Comparison of ENCODE assay signal across 26 mouse cellular contexts in genomic region chr15:80703495-80703894, GRCm38 (mm10). TPM values are rescaled to one million over a fixed set of nuclear protein-coding genes. Genes with fewer than 3 reads are reported as not detected.
DNase-seq lines count a peak whose midpoint lies in the region; ATAC-seq and TF ChIP-seq lines count a peak whose summit lies in the region.
"Had no signal": no experiment of that assay in that cellular context is flagged by ENCODE, and none has a peak within 500 bp of the region (broad histone marks: within the 10 kb centered on the region; RNA-seq: fewer than 3 reads in every experiment).

No protein-coding gene starts in this region.

- H3K27me3 ChIP-seq in forebrain, embryonic 11.5 days (ENCODE audit: control insufficient read depth, insufficient read depth, low read length): no peaks in the 10 kb centered on the region
- H3K27me3 ChIP-seq in forebrain, embryonic 16.5 days (replicated peaks; ENCODE audit: control insufficient read depth, insufficient read depth, low read length): no peaks in the 10 kb centered on the region
- no peaks in the 10 kb centered on the region for H3K27me3 ChIP-seq in stomach, embryonic 16.5 days (ENCODE audit: control insufficient read depth, insufficient read depth, low read length)
- no peaks in the 10 kb centered on the region for H3K27me3 ChIP-seq in stomach, postnatal 0 days (ENCODE audit: control insufficient read depth, insufficient read depth, low read length)
- H3K27me3 ChIP-seq: forebrain, embryonic 15.5 days had no signal

- H3K36me3 ChIP-seq in forebrain, embryonic 11.5 days (ENCODE audit: control insufficient read depth, insufficient read depth, low read length): no peaks in the 10 kb centered on the region
- H3K36me3 ChIP-seq in forebrain, embryonic 16.5 days (ENCODE audit: control insufficient read depth, insufficient read depth): no peaks in the 10 kb centered on the region
- H3K36me3 ChIP-seq in stomach, embryonic 16.5 days (ENCODE audit: control insufficient read depth, insufficient read depth, low read length): no peaks in the 10 kb centered on the region
- H3K36me3 ChIP-seq in stomach, postnatal 0 days (ENCODE audit: control insufficient read depth, insufficient read depth, low read length): no peaks in the 10 kb centered on the region; the same call in 1 of the 2 replicates
- H3K36me3 ChIP-seq: forebrain, embryonic 15.5 days; G1E; heart, embryonic 13.5 days; midbrain, embryonic 15.5 days had no signal

- no peak overlapping the region for H3K4me3 ChIP-seq in forebrain, embryonic 11.5 days (ENCODE audit: low read depth, low read length)
- no peak overlapping the region for H3K4me3 ChIP-seq in forebrain, embryonic 16.5 days (replicated peaks; ENCODE audit: low read length)
- H3K4me3 ChIP-seq in stomach, embryonic 16.5 days (replicated peaks; ENCODE audit: low read length): no peak overlapping the region
- no peak overlapping the region for H3K4me3 ChIP-seq in stomach, postnatal 0 days (ENCODE audit: low read depth, low read length)
- H3K4me3 ChIP-seq: forebrain, embryonic 15.5 days; gastrocnemius, adult 2 months; heart, adult 2 months; heart, embryonic 13.5 days; midbrain, embryonic 15.5 days had no signal

- no peak for TF ChIP-seq CTCF in stomach, postnatal 0 days (IDR thresholded peaks at IDR 0.05; ENCODE audit: low read depth)

- peak; percentile 45 for DNase-seq in cerebellum, adult 11-12 months
- no peak for DNase-seq in cerebellum, postnatal 25 days
- DNase-seq in forebrain, embryonic 11.5 days (ENCODE audit: low spot score): peak; percentile 42
- DNase-seq in stomach, postnatal 0 days (ENCODE audit: low spot score): no peak
- peak; percentile 36 for DNase-seq in thymus, postnatal 25 days
- DNase-seq in urinary bladder, postnatal 10 days (ENCODE audit: low spot score): no peak
- DNase-seq: adrenal gland, adult 8-10 months; gastrocnemius, adult 2 months; gastrocnemius, postnatal 36 days; heart, adult 2 months; heart, postnatal 10 days; kidney, adult 11 months; kidney, postnatal 14 days; liver; lung, adult 2 months; lung, postnatal 10 days; right cerebral cortex, postnatal 4 days had no signal

- no peak for TF ChIP-seq EP300 in stomach, postnatal 0 days (optimal IDR thresholded peaks at IDR 0.05)

- no peak overlapping the region for H3K27ac ChIP-seq in forebrain, embryonic 11.5 days (ENCODE audit: low read depth, low read length)
- H3K27ac ChIP-seq in forebrain, embryonic 16.5 days (ENCODE audit: low read length): no peak overlapping the region
- H3K27ac ChIP-seq in stomach, embryonic 16.5 days (ENCODE audit: low read length): peak overlapping the region; percentile 35; the same call in 1 of the 2 replicates
- no peak overlapping the region for H3K27ac ChIP-seq in stomach, postnatal 0 days (replicated peaks)
- H3K27ac ChIP-seq: forebrain, embryonic 15.5 days; gastrocnemius, adult 2 months; heart, adult 2 months; heart, embryonic 13.5 days; hindbrain, embryonic 14.5 days; liver, embryonic 14.5 days; macrophage; midbrain, embryonic 15.5 days had no signal

- H3K4me1 ChIP-seq in forebrain, embryonic 11.5 days (replicated peaks; ENCODE audit: control insufficient read depth, insufficient read depth, low read length): peaks cover 3% of the 10 kb centered on the region; the same call in 1 of the 2 replicates
- H3K4me1 ChIP-seq in forebrain, embryonic 16.5 days (replicated peaks; ENCODE audit: control insufficient read depth, insufficient read depth, low read length): peaks cover 21% of the 10 kb centered on the region
- peaks cover 20% of the 10 kb centered on the region for H3K4me1 ChIP-seq in stomach, embryonic 16.5 days (ENCODE audit: control insufficient read depth, insufficient read depth, low read length)
- peaks cover 4% of the 10 kb centered on the region; the same call in 1 of the 2 replicates for H3K4me1 ChIP-seq in stomach, postnatal 0 days (replicated peaks; ENCODE audit: control insufficient read depth, insufficient read depth)

- no peak overlapping the region for H3K9ac ChIP-seq in forebrain, embryonic 11.5 days (ENCODE audit: low read length)
- H3K9ac ChIP-seq in forebrain, embryonic 16.5 days (replicated peaks; ENCODE audit: low read depth, low read length): no peak overlapping the region
- no peak overlapping the region for H3K9ac ChIP-seq in stomach, embryonic 16.5 days (ENCODE audit: low read length)
- H3K9ac ChIP-seq in stomach, postnatal 0 days (ENCODE audit: low read length): no peak overlapping the region
- H3K9ac ChIP-seq: forebrain, embryonic 15.5 days; heart, embryonic 13.5 days; hindbrain, embryonic 14.5 days; liver, embryonic 14.5 days; midbrain, embryonic 15.5 days had no signal

- H3K9me3 ChIP-seq in forebrain, embryonic 11.5 days (ENCODE audit: control insufficient read depth, low read length): no peaks in the 10 kb centered on the region
- H3K9me3 ChIP-seq in forebrain, embryonic 16.5 days (ENCODE audit: control insufficient read depth, low read length): no peaks in the 10 kb centered on the region
- no peaks in the 10 kb centered on the region for H3K9me3 ChIP-seq in stomach, embryonic 16.5 days (replicated peaks; ENCODE audit: control insufficient read depth, low read length)
- H3K9me3 ChIP-seq in stomach, postnatal 0 days (ENCODE audit: control insufficient read depth, low read length): no peaks in the 10 kb centered on the region
- H3K9me3 ChIP-seq: forebrain, embryonic 15.5 days; G1E; heart, embryonic 13.5 days; midbrain, embryonic 15.5 days had no signal

- H3K4me2 ChIP-seq in forebrain, embryonic 11.5 days (ENCODE audit: low read depth, low read length, severe bottlenecking): no peak overlapping the region
- no peak overlapping the region for H3K4me2 ChIP-seq in forebrain, embryonic 16.5 days (ENCODE audit: low read length)
- no peak overlapping the region for H3K4me2 ChIP-seq in stomach, embryonic 16.5 days (ENCODE audit: low read depth, low read length)
- H3K4me2 ChIP-seq in stomach, postnatal 0 days (replicated peaks; ENCODE audit: low read depth): no peak overlapping the region
- H3K4me2 ChIP-seq: forebrain, embryonic 15.5 days; hindbrain, embryonic 14.5 days had no signal

- 73% methylated on average over 2 of the region's 2 CpGs for WGBS in forebrain, embryonic 11.5 days
- WGBS in forebrain, embryonic 16.5 days: 69% methylated on average over 2 of the region's 2 CpGs
- WGBS in stomach, embryonic 16.5 days: 69% methylated on average over 2 of the region's 2 CpGs
- WGBS in stomach, postnatal 0 days: 69% methylated on average over 2 of the region's 2 CpGs

- ATAC-seq in forebrain, embryonic 11.5 days (replicated peaks; ENCODE audit: low FRiP score): no peak
- no peak for ATAC-seq in forebrain, embryonic 16.5 days
- ATAC-seq in stomach, embryonic 16.5 days (ENCODE audit: insufficient read depth, low FRiP score): no peak
- no peak for ATAC-seq in stomach, postnatal 0 days (ENCODE audit: low FRiP score, low TSS enrichment)

RNA-seq across cellular contexts. Expression of gene Tnrc6b, which starts 7.6 kb away (rescaled TPM):
- polyA plus RNA-seq in forebrain, embryonic 11.5 days (2014; fragmentation: Nextera tagmentation; extraction: Ambion mirVana): 20.8 and 23.3 TPM in 2 replicates
- 30.2 and 41.6 TPM in 2 replicates for polyA plus RNA-seq in forebrain, embryonic 16.5 days (2015; fragmentation: Nextera tagmentation; extraction: Ambion mirVana)
- polyA plus RNA-seq in stomach, embryonic 16.5 days (2015; fragmentation: Nextera tagmentation; extraction: Ambion mirVana): 28.3 and 29.9 TPM in 2 replicates
- 8.5 and 9.4 TPM in 2 replicates for polyA plus RNA-seq in stomach, postnatal 0 days (2015; fragmentation: Nextera tagmentation; extraction: Ambion mirVana)

RNA-seq across cellular contexts. Expression of gene Fam83f, which starts 31.8 kb away (rescaled TPM):
- polyA plus RNA-seq in forebrain, embryonic 11.5 days (2014; fragmentation: Nextera tagmentation; extraction: Ambion mirVana): 0.32 and 0.51 TPM in 2 replicates
- polyA plus RNA-seq in forebrain, embryonic 16.5 days (2015; fragmentation: Nextera tagmentation; extraction: Ambion mirVana): 0.12 TPM in 1 of 2 replicates, not detected in the other
- polyA plus RNA-seq in stomach, embryonic 16.5 days (2015; fragmentation: Nextera tagmentation; extraction: Ambion mirVana): 22.0 and 22.4 TPM in 2 replicates
- 20.5 and 24.3 TPM in 2 replicates for polyA plus RNA-seq in stomach, postnatal 0 days (2015; fragmentation: Nextera tagmentation; extraction: Ambion mirVana)
- polyA plus RNA-seq: G1E had no signal

Comparison
In these comparisons a context has a peak if more than half of its experiments do, and no peak if none do; other contexts are left out.
1. DNase-seq: peak in cerebellum, adult 11-12 months (single experiment), forebrain, embryonic 11.5 days (single experiment) and thymus, postnatal 25 days (single experiment); none in cerebellum, postnatal 25 days (0 of 2), stomach, postnatal 0 days (single experiment) and urinary bladder, postnatal 10 days (single experiment).
2. RNA of gene Fam83f, which starts 31.8 kb away (polyA plus RNA-seq): 22.0 to 22.4 TPM in stomach, embryonic 16.5 days and 20.5 to 24.3 TPM in stomach, postnatal 0 days; 0.32 to 0.51 TPM in forebrain, embryonic 11.5 days and 0.12 TPM in forebrain, embryonic 16.5 days; every median in the first group is over 10 times any median in the second.